In genomic region chr11:19919785-19920671, GRCm38 (mm10) we compare ENCODE assay signal across 8 mouse cellular contexts. TPM values are rescaled to one million over a fixed set of nuclear protein-coding genes. Genes with fewer than 3 reads are reported as not detected.
DNase-seq lines count a peak whose midpoint lies in the region; ATAC-seq and TF ChIP-seq lines count a peak whose summit lies in the region.

No protein-coding gene starts in this region.

- peak; percentile 59 for ATAC-seq in hindbrain, embryonic 15.5 days (ENCODE audit: low FRiP score, low read depth)

- peak; percentile 69 for TF ChIP-seq CTCF in left cerebral cortex, adult 2 months (IDR thresholded peaks at IDR 0.05)

- peak overlapping the region; percentile 67 for H3K4me2 ChIP-seq in hindbrain, embryonic 15.5 days

- intact Hi-C loops in left cerebral cortex, adult 2 months (cut with DNase I): loop anchor here (2.0 to 10.0 kb wide), 3 partner anchors 77 to 285 kb away; partner anchors contain the start of gene Rab1a

- peak overlapping the region; percentile 91 for H3K27ac ChIP-seq in hindbrain, embryonic 15.5 days (replicated peaks)
- H3K27ac ChIP-seq in left cerebral cortex, adult 2 months: peak overlapping the region; percentile 88
- H3K27ac ChIP-seq in macrophage: peak overlapping the region; percentile 88

- H3K9ac ChIP-seq in hindbrain, embryonic 15.5 days: peak overlapping the region; percentile 63

- under 1% methylated on average over 70 of the region's 70 CpGs for WGBS in hindbrain, embryonic 15.5 days
- WGBS in macrophage (ENCODE audit: missing documents): 1% methylated on average over 69 of the region's 70 CpGs

- H3K79me2 ChIP-seq in macrophage (ENCODE audit: inconsistent target): no peaks in the 10 kb centered on the region

- DNase-seq in ZHBTc4 (ENCODE audit: low read depth, low spot score): peak; percentile 89
- peak; percentile 82 to 83 for DNase-seq in cerebellum, postnatal 36 days
- peak; percentile 88 for DNase-seq in gastrocnemius, adult 18-20 months (ENCODE audit: low spot score)
- DNase-seq in left cerebral cortex, adult 2 months (ENCODE audit: extremely low spot score in 1 of 2, low spot score in 2 of 2): peak; percentile 80 to 82
- peak; percentile 51 for DNase-seq in retina, postnatal 7 days (ENCODE audit: low read depth, low spot score)
- DNase-seq in urinary bladder, adult 18-20 months (ENCODE audit: low spot score in 2 of 2): peak; percentile 80 to 81

- peaks cover 23% of the 10 kb centered on the region for H3K4me1 ChIP-seq in hindbrain, embryonic 15.5 days (replicated peaks)

- H3K9me3 ChIP-seq in hindbrain, embryonic 15.5 days: no peaks in the 10 kb centered on the region

- no peaks in the 10 kb centered on the region for H3K27me3 ChIP-seq in hindbrain, embryonic 15.5 days

- no peaks in the 10 kb centered on the region for H3K36me3 ChIP-seq in hindbrain, embryonic 15.5 days
- no peaks in the 10 kb centered on the region for H3K36me3 ChIP-seq in macrophage (ENCODE audit: inconsistent target)

- peak overlapping the region; percentile 68 for H3K4me3 ChIP-seq in hindbrain, embryonic 15.5 days
- peak overlapping the region; percentile 62 for H3K4me3 ChIP-seq in left cerebral cortex, adult 2 months
- peak overlapping the region; percentile 72 for H3K4me3 ChIP-seq in macrophage (ENCODE audit: inconsistent target)

RNA-seq across cellular contexts. Expression of gene Spred2, which starts 4.1 kb away (rescaled TPM):
- total RNA-seq in gastrocnemius, adult 18-20 months (2021): 1 to 10 TPM; 4.1 to 6.4 TPM
- 6.9 and 7.3 TPM in 2 replicates for polyA plus RNA-seq in hindbrain, embryonic 15.5 days (2015; fragmentation: Nextera tagmentation; extraction: Ambion mirVana)
- 100 to 1,000 TPM; 102 to 119 TPM for total RNA-seq in left cerebral cortex, adult 2 months (2021)
- 10 to 100 TPM in 12 of 26 experiments, 1 to 10 TPM in 14; 2.3 to 29.3 (median 8.7) TPM for total RNA-seq in macrophage (2018; cell fraction: chromatin; rRNA removed)
- 10 to 100 TPM in 12 of 26 experiments, 1 to 10 TPM in 14; 5.0 to 30.1 (median 9.4) TPM for total RNA-seq in macrophage (2018; cell fraction: cytosol; rRNA removed)
- total RNA-seq in macrophage (2018; cell fraction: nucleus; rRNA removed): 10 to 100 TPM in 17 of 26 experiments, 1 to 10 TPM in 9; 4.3 to 33.2 (median 13.2) TPM
- polyA plus RNA-seq in macrophage (2018): 2.8 to 25.1 TPM (median 4.4 TPM) in 3 replicates

Comparison
In these comparisons a context has a peak if more than half of its experiments do, and no peak if none do; other contexts are left out.
1. Peak in every context shown above with its lines: DNase-seq, ATAC-seq, H3K4me3 ChIP-seq and H3K27ac ChIP-seq.
2. RNA of gene Spred2, which starts 4.1 kb away (total RNA-seq): 102 to 119 TPM in left cerebral cortex, adult 2 months; 4.1 to 6.4 TPM in gastrocnemius, adult 18-20 months; every median in the first group is over 10 times any median in the second.